Mouse (Mus musculus): ENCODE data around the gene Lsm4.

Lsm4 gene

GRCm38 (mm10) chr8:70725792-70726447 is 52.9 kb downstream of the Lsm4 start:
- DNase-seq (ENCODE audit: low spot score in 2 of 2): no peak

GRCm38 (mm10) chr8:70726721-70727120 is 53.7 kb downstream of the Lsm4 start:
- DNase-seq (ENCODE audit: low spot score in 2 of 2): no peak

All from urinary bladder, adult 18-20 months (tissue).